ENCODE assay signal across 11 mouse cellular contexts in genomic region chr1:34068341-34068740, GRCm38 (mm10).
A peak's percentile ranks its signal among the peaks of the same experiment; 100 is the strongest.
DNase-seq lines count a peak whose midpoint lies in the region; ATAC-seq and TF ChIP-seq lines count a peak whose summit lies in the region.
"Had no signal": no experiment of that assay in that cellular context is flagged by ENCODE, and none has a peak within 500 bp of the region (broad histone marks: within the 10 kb centered on the region; RNA-seq: fewer than 3 reads in every experiment).

No protein-coding gene starts in this region.

- peak; percentile 49 for TF ChIP-seq CTCF in heart, postnatal 0 days (IDR thresholded peaks at IDR 0.05; ENCODE audit: low read depth)

- no peak overlapping the region for H3K4me3 ChIP-seq in heart, postnatal 0 days (ENCODE audit: low read depth, low read length)
- no peak overlapping the region for H3K4me3 ChIP-seq in limb, embryonic 10.5 days
- H3K4me3 ChIP-seq: embryonic facial prominence, embryonic 15.5 days; heart, embryonic 13.5 days; lung, embryonic 15.5 days had no signal

- WGBS in heart, postnatal 0 days = 49% methylated on average over 5 of the region's 5 CpGs
- WGBS in limb, embryonic 10.5 days = 56% methylated on average over 5 of the region's 5 CpGs

- no peaks in the 10 kb centered on the region for H3K36me3 ChIP-seq in heart, postnatal 0 days (replicated peaks; ENCODE audit: control insufficient read depth, insufficient read depth, low read length)
- H3K36me3 ChIP-seq in limb, embryonic 10.5 days = no peaks in the 10 kb centered on the region
- H3K36me3 ChIP-seq: embryonic facial prominence, embryonic 15.5 days; heart, embryonic 13.5 days; lung, embryonic 15.5 days had no signal

- no peak for TF ChIP-seq EP300 in heart, postnatal 0 days (IDR thresholded peaks at IDR 0.05; ENCODE audit: low read depth)

- ATAC-seq in heart, postnatal 0 days (ENCODE audit: insufficient read depth, low read depth) = no peak

- no peaks in the 10 kb centered on the region for H3K9me3 ChIP-seq in heart, postnatal 0 days (replicated peaks; ENCODE audit: control insufficient read depth, low read length)
- H3K9me3 ChIP-seq in limb, embryonic 10.5 days (replicated peaks) = no peaks in the 10 kb centered on the region
- H3K9me3 ChIP-seq: embryonic facial prominence, embryonic 15.5 days; heart, embryonic 13.5 days; lung, embryonic 15.5 days had no signal

- no peak overlapping the region for H3K9ac ChIP-seq in heart, postnatal 0 days (replicated peaks; ENCODE audit: low read depth, low read length)
- H3K9ac ChIP-seq: embryonic facial prominence, embryonic 15.5 days; heart, embryonic 13.5 days; lung, embryonic 15.5 days had no signal

- no peaks in the 10 kb centered on the region for H3K27me3 ChIP-seq in heart, postnatal 0 days (ENCODE audit: control insufficient read depth, insufficient read depth, low read length)
- no peaks in the 10 kb centered on the region for H3K27me3 ChIP-seq in limb, embryonic 10.5 days (ENCODE audit: low read depth, poor library complexity, severe bottlenecking)
- H3K27me3 ChIP-seq: embryonic facial prominence, embryonic 15.5 days; heart, embryonic 13.5 days; lung, embryonic 15.5 days had no signal

- H3K4me1 ChIP-seq in heart, postnatal 0 days (ENCODE audit: control insufficient read depth, insufficient read depth) = peaks cover 25% of the 10 kb centered on the region
- H3K4me1 ChIP-seq in limb, embryonic 10.5 days = peaks cover 14% of the 10 kb centered on the region
- H3K4me1 ChIP-seq: lung, embryonic 15.5 days had no signal

- no peak overlapping the region for H3K27ac ChIP-seq in heart, postnatal 0 days (ENCODE audit: low read depth)
- H3K27ac ChIP-seq in limb, embryonic 10.5 days = no peak overlapping the region
- H3K27ac ChIP-seq: embryonic facial prominence, embryonic 15.5 days; heart, embryonic 13.5 days; lung, embryonic 15.5 days had no signal

- no peak for DNase-seq in heart, postnatal 0 days (ENCODE audit: low spot score)
- DNase-seq in heart, adult 18-20 months = no peak
- peak; percentile 26 for DNase-seq in right cerebral cortex, postnatal 14 days
- no peak for DNase-seq in right cerebral cortex, postnatal 25 days
- peak; percentile 2 for DNase-seq in c-Kit-negative CD71-positive TER-119-positive erythroid progenitor cells, embryonic 14.5 days (ENCODE audit: low read depth, low spot score)
- peak; percentile 38 for DNase-seq in thymus, postnatal 14 days
- DNase-seq in cerebellum, postnatal 36 days = no peak
- no peak for DNase-seq in limb, embryonic 10.5 days (ENCODE audit: low spot score)

- no peak overlapping the region for H3K4me2 ChIP-seq in heart, postnatal 0 days (ENCODE audit: low read depth, low read length)
- H3K4me2 ChIP-seq: embryonic facial prominence, embryonic 15.5 days; lung, embryonic 15.5 days had no signal

Comparison
In these comparisons a context has a peak if more than half of its experiments do, and no peak if none do; other contexts are left out.
1. DNase-seq: peak in right cerebral cortex, postnatal 14 days (single experiment), c-Kit-negative CD71-positive TER-119-positive erythroid progenitor cells, embryonic 14.5 days (single experiment) and thymus, postnatal 14 days (single experiment); none in heart, postnatal 0 days (single experiment), heart, adult 18-20 months (0 of 2), right cerebral cortex, postnatal 25 days (single experiment), cerebellum, postnatal 36 days (0 of 2) and limb, embryonic 10.5 days (single experiment).